Mouse (Mus musculus) lung, adult 2 months (tissue): ENCODE measurements around the gene Actb.

Source experiments
- CTCF ChIP-seq: fragments of 200-500 bp; IDR thresholded peaks from 2 replicates; pipeline ENCODE4 v1.5.1; 2011; ENCODE audit warnings: mild to moderate bottlenecking, low read length, control low read depth; ENCODE audit not compliant: insufficient read depth
- POLR2A ChIP-seq: fragments of 200-500 bp; IDR thresholded peaks from 2 replicates; pipeline ENCODE4 v1.6.1; 2011; ENCODE audit warnings: low read depth, mild to moderate bottlenecking, control low read depth, low read length, borderline replicate concordance; ENCODE audit errors: extremely low read depth

- no peak for TF ChIP-seq CTCF
- no peak for TF ChIP-seq POLR2A
Observed at GRCm38 (mm10) chr5:142944979-142945682, 38.6 kb upstream of the Actb start.
